Mouse (Mus musculus): Measurements from ENCODE around the gene Fmo1.
"Not testable (repeated sequence)": the region's sequence is repeated elsewhere in the genome, so short reads cannot be mapped to it uniquely, and the experiment has no call there.

Fmo1 gene

GRCm38 (mm10) chr1:162792306-162793044 lies 73.9 kb downstream of the Fmo1 start:
- DNase-seq = no peak

- no peak for DNase-seq
Observed at GRCm38 (mm10) chr1:162785222-162785621, 81.2 kb downstream of the Fmo1 start.

- DNase-seq = no peak
Observed at GRCm38 (mm10) chr1:162783669-162784248, 82.7 kb downstream of the Fmo1 start.

DNA sequence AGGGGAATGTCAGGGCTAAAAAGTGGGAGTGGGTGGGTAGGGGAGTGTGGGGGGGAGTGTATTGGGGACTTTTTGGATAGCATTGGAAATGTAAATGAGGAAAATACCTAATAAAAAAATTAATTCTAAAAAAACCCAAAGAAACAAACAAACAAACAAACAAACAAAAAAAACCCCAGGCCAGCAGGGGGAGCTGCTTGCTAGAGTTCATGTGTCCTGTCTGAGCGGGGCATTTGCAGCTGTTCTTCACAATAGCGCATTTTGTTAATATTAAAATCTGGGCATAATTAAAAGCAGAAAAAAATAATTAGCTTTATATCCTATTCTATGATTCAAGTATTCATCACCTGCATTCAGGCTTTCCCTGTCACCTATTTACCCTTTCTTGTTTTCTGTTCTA lies 85.4 kb downstream of the Fmo1 start:
- DNase-seq = not testable (repeated sequence)

All from liver (tissue).